Mouse (Mus musculus) midbrain, embryonic 12.5 days (tissue): ENCODE results near the gene Crocc. TPM values are rescaled to one million over a fixed set of nuclear protein-coding genes. Genes with fewer than 3 reads are reported as not detected.

Experiments used
- ATAC-seq: fragments of 200-750 bp; cut with Nextera tagmentation; 2 replicates; pipeline ENCODE4 v1.8.0; 2017; ENCODE audit warnings: low read depth, moderate TSS enrichment, moderate library complexity; ENCODE audit not compliant: low FRiP score
- H3K27ac ChIP-seq: fragments of 300-500 bp; sonication (generic); replicated peaks from 2 replicates; pipeline ENCODE4 v1.5.1; 2016; ENCODE audit warnings: mild to moderate bottlenecking
- H3K27me3 ChIP-seq: fragments of 300-500 bp; sonication (generic); 2 replicates; pipeline ENCODE4 v1.6.1; 2016; ENCODE audit warnings: mild to moderate bottlenecking
- H3K36me3 ChIP-seq: fragments of 300-500 bp; sonication (generic); 2 replicates; pipeline ENCODE4 v1.6.1; 2016
- H3K4me1 ChIP-seq: fragments of 300-500 bp; sonication (generic); 2 replicates; pipeline ENCODE4 v1.6.1; 2016
- H3K4me2 ChIP-seq: fragments of 300-500 bp; sonication (generic); replicated peaks from 2 replicates; pipeline ENCODE4 v1.6.1; 2016; ENCODE audit warnings: mild to moderate bottlenecking, moderate library complexity
- H3K4me3 ChIP-seq: fragments of 300-500 bp; sonication (generic); 2 replicates; pipeline ENCODE4 v1.5.1; 2016; ENCODE audit warnings: mild to moderate bottlenecking
- H3K9ac ChIP-seq: fragments of 300-500 bp; sonication (generic); replicated peaks from 2 replicates; pipeline ENCODE4 v1.6.1; 2016; ENCODE audit warnings: mild to moderate bottlenecking, moderate library complexity
- H3K9me3 ChIP-seq: fragments of 300-500 bp; sonication (generic); 2 replicates; pipeline ENCODE4 v1.6.1; 2016; ENCODE audit warnings: mild to moderate bottlenecking
- WGBS: fragments of 180-500 bp; shearing (Covaris S2); methylation state at CpG from one replicate; pipeline ENCODE4 v1.1.7; 2016; 5-methylcytosine and 5-hydroxymethylcytosine counted together
- polyA plus RNA-seq: library from polyadenylated mRNA; unstranded; fragments of >200 nt; fragmentation: Nextera tagmentation; extraction: Ambion mirVana; gene quantifications from 2 replicates; pipeline ENCODE4 v1.2.1, GENCODE M21; 2016

The Crocc gene
- polyA plus RNA-seq, 1 experiment from 2014 or later, result 14.2 TPM

DNA sequence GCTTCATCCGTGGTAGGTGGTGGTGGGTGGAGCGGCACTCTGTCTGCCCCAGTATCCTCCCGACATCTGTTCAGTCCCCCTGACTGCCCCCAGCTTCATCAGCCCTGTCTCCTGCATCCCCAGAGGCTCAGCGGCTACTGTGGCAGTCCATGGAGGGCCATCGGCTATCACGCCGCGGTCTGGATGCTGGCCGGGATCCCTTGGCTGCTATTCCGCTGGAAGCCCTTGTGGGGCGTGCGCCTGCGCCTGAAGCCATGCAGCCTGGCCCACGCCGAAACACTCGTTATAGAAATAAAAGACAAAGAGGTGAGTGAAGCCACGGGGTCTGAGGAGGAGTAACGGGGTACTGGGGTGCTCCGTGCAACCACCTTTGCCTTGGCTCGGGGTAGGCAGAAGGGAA lies 68.1 kb downstream of the Crocc start:
- no peak overlapping the region for H3K27ac ChIP-seq

DNA sequence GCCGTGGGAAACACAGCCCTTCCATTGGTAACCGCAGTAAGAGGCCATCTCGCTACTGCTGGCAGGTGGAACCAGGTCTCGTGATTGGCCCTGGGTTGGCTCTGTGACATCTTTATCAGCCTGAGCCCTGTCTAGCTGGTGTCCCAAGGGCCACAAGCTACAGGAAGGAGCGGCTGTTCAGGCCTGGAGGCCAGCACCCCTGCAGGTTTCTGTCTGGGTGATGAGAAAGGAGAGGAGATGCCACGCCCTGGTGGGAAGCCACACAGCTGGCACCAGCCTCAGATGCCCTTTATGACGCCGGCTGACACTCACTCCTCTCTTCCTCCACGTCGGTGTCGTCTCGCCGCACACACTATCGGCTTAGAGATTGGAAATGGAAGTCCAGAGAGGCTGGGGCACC lies 70.9 kb downstream of the Crocc start:
- 91% methylated on average over 14 of the region's 14 CpGs for WGBS
- Histone ChIP-seq H3K4me2 (no peak overlapping the region), H3K27ac (no peak overlapping the region), H3K4me1 (peaks cover 30% of the 10 kb centered on the region), H3K9me3 (no peaks in the 10 kb centered on the region), H3K9ac (no peak overlapping the region), H3K36me3 (peaks cover 26% of the 10 kb centered on the region), H3K27me3 (0 out of 2 replicates have a peak, but pooled peaks cover 7% of the 10 kb centered on the region), H3K4me3 (no peak overlapping the region)
- no peak for ATAC-seq

More for the DNA sequence above, 68.1 kb downstream of the Crocc start:
- Histone ChIP-seq H3K36me3 (peaks cover 54% of the 10 kb centered on the region), H3K4me1 (peaks cover 27% of the 10 kb centered on the region), H3K4me3 (no peak overlapping the region), H3K9me3 (no peaks in the 10 kb centered on the region), H3K27me3 (no peaks in the 10 kb centered on the region), H3K9ac (no peak overlapping the region), H3K4me2 (no peak overlapping the region)
- no peak for ATAC-seq
- 84% methylated on average over 20 of the region's 20 CpGs for WGBS

DNA sequence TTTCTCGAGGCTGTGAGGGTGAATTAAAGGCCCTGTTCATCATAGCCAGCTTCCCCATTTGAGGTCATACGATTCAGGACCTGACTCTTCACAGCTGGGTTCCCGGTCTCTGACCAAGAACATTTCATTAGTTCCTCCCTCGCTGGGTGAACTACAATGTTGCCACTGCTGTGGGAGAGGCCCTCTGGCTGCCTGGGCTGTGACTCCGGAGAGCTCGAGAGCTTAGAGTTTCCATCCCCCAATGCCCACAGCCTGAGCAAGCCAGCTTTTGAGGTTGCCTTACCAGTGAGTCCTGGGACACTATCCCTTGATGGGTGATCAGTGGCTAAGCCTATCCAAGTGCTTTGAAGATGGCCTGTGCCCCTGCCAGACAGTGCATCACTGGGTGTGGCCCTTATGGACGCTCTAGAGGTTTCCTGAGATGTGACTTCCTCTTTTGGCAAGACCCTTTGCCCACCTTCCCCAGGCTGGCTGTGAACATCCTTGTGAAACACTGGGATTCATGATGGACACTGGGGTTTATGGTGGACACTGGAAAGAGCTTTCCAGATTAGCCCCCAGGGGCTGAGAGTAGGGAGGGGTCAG lies 71.6 kb downstream of the Crocc start:
- Histone ChIP-seq H3K36me3 (peaks cover 20% of the 10 kb centered on the region), H3K27me3 (0 out of 2 replicates have a peak, but pooled peaks cover 8% of the 10 kb centered on the region), H3K4me2 (peak overlapping the region; percentile 59), H3K4me3 (peak overlapping the region; percentile 14; the same call in 1 of the 2 replicates), H3K9ac (0 out of 2 replicates have a peak overlapping the region, but pooled peaks have one; percentile 7), H3K4me1 (peaks cover 30% of the 10 kb centered on the region), H3K27ac (0 out of 2 replicates have a peak overlapping the region, but pooled peaks have one; percentile 15), H3K9me3 (no peaks in the 10 kb centered on the region)
- ATAC-seq, result no peak
- 69% methylated on average over 7 of the region's 7 CpGs for WGBS

DNA sequence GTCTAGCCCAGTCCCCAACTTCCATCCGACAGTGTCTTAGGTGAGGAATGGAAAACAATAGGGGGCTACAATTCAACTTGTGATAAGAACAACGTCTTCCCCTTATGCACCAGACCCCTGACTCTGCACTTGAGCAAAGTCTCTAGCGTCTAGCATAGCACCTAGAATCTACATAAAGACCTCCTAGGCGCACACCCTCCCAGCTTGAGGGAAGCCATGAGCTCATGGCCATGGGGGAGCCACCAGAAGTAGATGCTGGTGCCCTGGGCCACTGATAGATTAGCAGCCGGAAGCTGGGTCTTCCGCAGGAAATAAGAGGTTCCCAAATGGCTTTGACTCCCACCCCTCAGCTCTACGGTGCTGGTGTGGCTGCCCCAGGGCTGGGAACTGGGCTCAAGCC lies 72.9 kb downstream of the Crocc start:
- no peak overlapping the region for H3K27ac ChIP-seq
- peaks cover 8% of the 10 kb centered on the region for H3K36me3 ChIP-seq
- WGBS, result 36% methylated on average over 7 of the region's 7 CpGs
- ATAC-seq, result no peak; the same call in 1 of the 2 replicates
- peak overlapping the region; percentile 69 for H3K4me3 ChIP-seq
- peaks cover 38% of the 10 kb centered on the region for H3K4me1 ChIP-seq
- peak overlapping the region; percentile 77 for H3K9ac ChIP-seq
- H3K27me3 ChIP-seq, result 0 out of 2 replicates have a peak, but pooled peaks cover 8% of the 10 kb centered on the region
- peak overlapping the region; percentile 59 for H3K4me2 ChIP-seq
- H3K9me3 ChIP-seq, result no peaks in the 10 kb centered on the region

DNA sequence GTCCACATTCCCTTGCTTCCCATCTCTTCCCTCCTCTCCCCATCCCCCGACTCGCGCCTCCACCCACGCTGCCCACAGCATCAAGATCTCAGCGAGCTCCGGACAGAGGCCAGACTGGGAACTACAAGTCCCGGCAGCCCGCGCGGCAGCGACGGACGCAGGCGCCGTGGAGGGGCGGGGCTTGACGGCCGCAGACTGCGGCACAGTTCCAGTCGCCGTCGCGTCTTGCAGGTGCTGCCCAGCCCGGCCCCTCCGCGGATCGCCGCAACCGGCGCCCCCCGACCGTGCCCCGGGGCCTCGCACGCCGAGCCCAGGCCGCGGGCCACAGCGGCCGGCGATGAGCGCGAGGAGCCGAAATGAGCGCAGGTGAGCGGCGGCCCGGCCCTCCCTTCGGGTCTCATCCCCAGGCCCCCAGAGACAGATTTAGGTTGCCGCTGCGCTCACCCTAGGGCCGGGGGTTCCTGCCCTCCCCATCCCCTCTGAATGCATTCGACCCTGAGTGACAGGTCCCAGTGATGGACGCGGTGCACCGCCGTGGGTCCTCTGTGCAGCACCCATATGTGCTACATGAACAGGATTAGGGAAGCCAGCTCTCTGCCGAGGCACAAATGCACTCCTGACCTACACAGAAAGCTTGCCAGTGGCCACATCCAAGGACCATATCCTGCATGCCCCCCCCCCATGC lies 73.5 kb downstream of the Crocc start, which contains the start of gene Atp13a2:
Gene Atp13a2, plus strand, starts transcription at position 163 of the 685 bp plus-strand sequence.
- Histone ChIP-seq H3K9ac (peak within 1 kb of the TSS; percentile 77), H3K27me3 (0 out of 2 replicates have a peak, but pooled peaks cover 8% of the 10 kb centered on the region), H3K36me3 (peaks cover 2% of the 10 kb centered on the region; the same call in 1 of the 2 replicates), H3K4me1 (peaks cover 38% of the 10 kb centered on the region), H3K27ac (peak within 1 kb of the TSS; percentile 62), H3K4me3 (peak within 1 kb of the TSS; percentile 69), H3K9me3 (no peaks in the 10 kb centered on the region), H3K4me2 (peak within 1 kb of the TSS; percentile 59)
- under 1% methylated on average over 55 of the region's 58 CpGs for WGBS
- peak; percentile 94 for ATAC-seq

DNA sequence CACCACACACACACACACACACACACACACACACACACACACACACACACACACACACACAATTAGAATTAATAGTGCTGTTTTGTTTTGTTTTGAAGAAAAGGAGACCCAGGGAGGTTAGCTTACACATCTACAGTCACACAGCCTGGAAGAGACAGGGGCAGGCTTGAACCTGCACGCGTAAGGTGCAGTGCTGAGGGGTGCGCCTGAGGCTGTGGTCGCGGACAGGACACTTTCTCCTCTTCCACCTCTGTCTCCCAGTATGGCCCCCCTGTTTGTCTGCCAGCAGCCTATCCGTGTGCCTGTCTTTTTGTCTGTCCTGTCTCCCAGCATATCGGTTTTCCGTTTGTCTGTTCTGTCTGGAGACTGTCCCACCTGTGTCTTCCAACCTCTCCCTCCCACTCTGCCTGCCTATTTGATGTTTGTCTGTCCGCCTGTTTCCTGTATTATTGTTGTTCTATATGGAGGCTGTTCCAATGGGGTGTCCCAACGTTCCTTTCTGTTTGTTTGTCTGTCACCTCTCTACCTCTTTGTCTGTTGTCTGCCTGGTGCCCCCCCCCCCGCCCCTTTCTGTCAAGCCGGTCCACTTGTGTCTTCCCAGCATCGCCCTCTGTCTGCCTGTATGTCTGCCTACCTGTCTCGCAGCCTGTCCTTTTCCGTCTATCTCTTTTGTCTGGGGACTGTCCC lies 74.2 kb downstream of the Crocc start:
- peak overlapping the region; percentile 69 for H3K4me3 ChIP-seq
- H3K27me3 ChIP-seq, result 0 out of 2 replicates have a peak, but pooled peaks cover 8% of the 10 kb centered on the region
- peaks cover 38% of the 10 kb centered on the region for H3K4me1 ChIP-seq
- no peaks in the 10 kb centered on the region for H3K36me3 ChIP-seq
- peak overlapping the region; percentile 62 for H3K27ac ChIP-seq
- peak overlapping the region; percentile 59 for H3K4me2 ChIP-seq
- ATAC-seq, result peak; percentile 31; the same call in 1 of the 2 replicates
- no peaks in the 10 kb centered on the region for H3K9me3 ChIP-seq
- H3K9ac ChIP-seq, result peak overlapping the region; percentile 77
- WGBS, result 27% methylated on average over 15 of the region's 15 CpGs

DNA sequence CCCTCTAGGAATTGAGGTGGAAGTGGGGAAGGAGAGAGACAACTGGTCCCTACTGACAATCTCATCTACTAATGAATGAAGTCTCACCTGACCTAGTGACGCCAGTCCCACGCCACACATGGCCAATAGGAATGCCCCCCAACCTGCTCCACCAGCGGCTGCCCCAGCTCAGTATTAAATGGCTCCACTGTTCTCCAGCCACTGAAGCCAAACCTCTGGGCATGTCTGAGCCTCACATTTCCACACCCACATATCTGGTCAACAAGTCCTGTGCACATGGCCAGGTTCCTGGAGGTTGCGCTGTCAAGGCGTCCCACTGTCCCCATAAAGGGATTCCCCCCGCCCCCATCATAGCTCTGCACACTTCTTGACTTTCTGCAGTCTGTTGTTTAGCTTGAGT lies 75.8 kb downstream of the Crocc start:
- peaks cover 5% of the 10 kb centered on the region for H3K36me3 ChIP-seq
- no peak overlapping the region for H3K4me3 ChIP-seq
- H3K4me1 ChIP-seq, result peaks cover 31% of the 10 kb centered on the region
- no peak for ATAC-seq
- no peaks in the 10 kb centered on the region for H3K9me3 ChIP-seq
- 87% methylated on average over 6 of the region's 6 CpGs for WGBS
- 0 out of 2 replicates have a peak, but pooled peaks cover 8% of the 10 kb centered on the region for H3K27me3 ChIP-seq
- H3K4me2 ChIP-seq, result no peak overlapping the region
- H3K9ac ChIP-seq, result no peak overlapping the region
- H3K27ac ChIP-seq, result no peak overlapping the region

DNA sequence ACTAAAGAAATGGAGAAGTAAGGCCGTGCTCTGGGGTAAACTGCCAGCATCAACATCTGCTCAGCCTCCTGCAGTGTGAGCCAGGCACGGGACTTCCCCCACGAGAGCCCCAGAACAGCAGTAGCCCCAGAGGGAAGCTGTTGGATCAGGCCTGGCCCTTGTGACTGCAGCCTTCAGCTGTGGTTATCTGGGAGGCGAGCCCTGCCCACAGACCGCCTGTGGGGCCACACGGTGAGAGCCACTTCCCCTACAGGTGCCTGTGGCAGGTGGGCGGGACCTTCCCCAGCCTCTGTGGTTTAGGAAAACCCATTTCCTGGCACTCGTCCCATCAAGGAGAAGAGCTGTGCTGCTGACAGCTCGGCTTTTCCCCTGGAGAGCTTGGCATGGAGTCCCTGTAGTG lies 76.9 kb downstream of the Crocc start:
- Histone ChIP-seq H3K9ac (no peak overlapping the region), H3K27me3 (0 out of 2 replicates have a peak, but pooled peaks cover 8% of the 10 kb centered on the region), H3K36me3 (peaks cover 16% of the 10 kb centered on the region), H3K9me3 (no peaks in the 10 kb centered on the region), H3K27ac (no peak overlapping the region), H3K4me2 (no peak overlapping the region), H3K4me1 (peaks cover 21% of the 10 kb centered on the region), H3K4me3 (no peak overlapping the region)
- 22% methylated on average over 9 of the region's 9 CpGs for WGBS
- no peak for ATAC-seq

DNA sequence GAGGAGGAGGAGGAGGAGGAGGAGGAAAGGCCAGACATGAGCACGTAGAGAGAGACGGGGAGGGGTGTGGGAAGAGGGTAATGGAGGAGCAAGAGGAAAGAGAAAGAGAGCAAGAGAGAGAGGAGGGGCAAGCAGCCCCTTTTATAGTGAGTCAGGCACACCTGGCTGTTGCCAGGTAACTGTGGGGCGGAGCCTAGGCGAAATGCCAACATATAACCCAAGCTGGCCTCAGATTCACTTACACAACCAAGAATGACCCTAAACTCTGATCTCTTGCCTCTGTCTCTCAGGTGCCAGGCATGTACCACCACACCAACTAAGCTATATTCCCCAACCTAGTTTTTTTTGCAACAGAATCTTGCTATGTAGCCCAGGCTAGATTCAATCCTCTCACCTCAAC lies 77.5 kb downstream of the Crocc start:
- 68% methylated on average over 4 of the region's 4 CpGs for WGBS

DNA sequence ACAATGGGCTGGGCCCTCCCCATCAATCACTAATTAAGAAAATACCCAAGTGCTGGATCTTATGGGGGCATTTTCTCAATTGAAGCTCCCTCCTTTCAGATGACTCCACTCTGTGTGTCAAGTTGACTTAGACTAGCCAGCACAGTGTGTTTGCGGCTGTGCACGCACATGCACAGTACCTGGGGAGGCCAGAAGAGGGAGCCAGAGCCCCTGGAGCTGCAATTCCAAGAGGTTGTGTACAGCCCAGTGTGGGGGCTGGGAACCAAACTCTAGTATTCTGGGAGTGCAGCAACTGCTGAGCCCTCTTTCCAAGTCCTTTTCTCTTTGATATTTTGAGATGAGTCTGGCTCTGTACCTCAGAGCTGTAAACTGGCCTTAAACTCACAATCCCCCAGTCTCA lies 78.7 kb downstream of the Crocc start:
- Histone ChIP-seq H3K36me3 (peaks cover 34% of the 10 kb centered on the region), H3K4me2 (no peak overlapping the region), H3K27ac (no peak overlapping the region), H3K9me3 (no peaks in the 10 kb centered on the region), H3K9ac (no peak overlapping the region), H3K4me1 (peaks cover 10% of the 10 kb centered on the region), H3K27me3 (0 out of 2 replicates have a peak, but pooled peaks cover 8% of the 10 kb centered on the region), H3K4me3 (no peak overlapping the region)
- WGBS, result 92% methylated on average over 2 of the region's 2 CpGs
- no peak for ATAC-seq

More for the DNA sequence above, 77.5 kb downstream of the Crocc start:
- ATAC-seq, result no peak
- Histone ChIP-seq H3K9me3 (no peaks in the 10 kb centered on the region), H3K4me3 (no peak overlapping the region), H3K36me3 (peaks cover 22% of the 10 kb centered on the region), H3K9ac (no peak overlapping the region), H3K27me3 (0 out of 2 replicates have a peak, but pooled peaks cover 8% of the 10 kb centered on the region), H3K27ac (no peak overlapping the region), H3K4me2 (no peak overlapping the region), H3K4me1 (peaks cover 15% of the 10 kb centered on the region)

DNA sequence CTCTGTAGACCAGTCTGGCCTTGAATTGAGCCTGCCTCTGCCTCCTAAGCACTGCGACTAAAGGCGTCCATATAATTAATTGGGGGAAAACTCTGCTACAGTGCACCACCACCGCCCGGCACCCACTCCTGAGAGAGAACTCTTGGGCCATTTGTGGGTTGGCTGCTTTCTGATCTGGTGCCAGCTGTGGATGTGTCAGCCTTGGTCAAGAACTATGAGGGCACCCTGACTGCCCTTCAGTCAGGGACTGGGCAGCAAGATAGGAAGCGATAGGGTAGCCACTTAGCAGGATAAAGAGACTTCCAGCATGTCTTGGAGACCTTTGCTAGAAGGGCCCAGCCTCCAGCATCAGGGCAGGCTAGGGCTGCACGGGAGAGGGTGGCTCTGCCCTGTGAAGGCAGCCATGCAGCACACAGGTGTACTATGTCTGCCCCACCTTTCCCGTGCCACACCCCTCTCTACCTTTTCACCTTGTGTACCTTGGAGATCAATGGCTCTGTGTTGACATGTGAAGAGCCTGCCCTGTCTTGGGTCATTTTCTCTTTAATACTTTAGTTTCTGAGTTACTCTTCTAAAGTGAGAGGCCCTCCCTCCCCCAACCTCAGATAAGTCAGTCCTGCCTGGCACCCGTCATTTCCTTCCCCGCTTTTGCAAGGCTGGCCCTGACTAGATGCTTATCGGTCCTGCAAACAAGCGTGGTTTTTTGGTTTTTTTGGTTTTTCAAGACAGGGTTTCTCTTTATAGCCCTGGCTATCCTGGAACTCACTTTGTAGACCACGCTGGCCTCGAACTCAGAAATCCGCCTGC lies 82.3 kb downstream of the Crocc start:
- 96% methylated on average over 14 of the region's 14 CpGs for WGBS
- no peak overlapping the region for H3K4me3 ChIP-seq
- H3K4me2 ChIP-seq, result no peak overlapping the region
- no peaks in the 10 kb centered on the region for H3K27me3 ChIP-seq
- peaks cover 69% of the 10 kb centered on the region for H3K36me3 ChIP-seq
- H3K9me3 ChIP-seq, result no peaks in the 10 kb centered on the region
- H3K27ac ChIP-seq, result no peak overlapping the region
- no peak overlapping the region for H3K9ac ChIP-seq
- no peak for ATAC-seq
- H3K4me1 ChIP-seq, result peaks cover 1% of the 10 kb centered on the region; the same call in 1 of the 2 replicates
